Mouse (Mus musculus) skeletal muscle tissue, postnatal 0 days (tissue): ENCODE results near the gene Sec14l4. TPM values are rescaled to one million over a fixed set of nuclear protein-coding genes. Genes with fewer than 3 reads are reported as not detected.

Experiments
- polyA plus RNA-seq: library from polyadenylated mRNA; unstranded; fragments of >200 nt; fragmentation: Nextera tagmentation; extraction: Ambion mirVana; gene quantifications from 2 replicates; pipeline ENCODE4 v1.2.1, GENCODE M21; 2015

Gene Sec14l4
- polyA plus RNA-seq: 0.10 and 0.60 TPM in 2 replicates

GRCm38 (mm10) chr11:4031126-4031941 lies at the start of gene Sec14l4:
Gene Sec14l4 (plus strand): TSS chr11:4031462.

GRCm38 (mm10) chr11:3983291-3983862 lies 47.9 kb upstream of the Sec14l4 start, which contains the start of gene Gal3st1:
Gene Gal3st1 (plus strand): TSS chr11:3983636.

GRCm38 (mm10) chr11:4064627-4065122 lies 33.4 kb downstream of the Sec14l4 start, which contains the start of gene Sec14l3:
Gene Sec14l3 (plus strand): TSS chr11:4064841.

GRCm38 (mm10) chr11:4095171-4096053 lies 64.2 kb downstream of the Sec14l4 start, which contains the start of gene Mtfp1:
Gene Mtfp1 (minus strand): TSS chr11:4095445.

Other genes starting within 250 kb of the Sec14l4 start
- 0.37 TPM in 2 replicates for gene Osbp2, start 167.6 kb upstream of the Sec14l4 start, polyA plus RNA-seq
- gene 4921536K21Rik, start 136.4 kb upstream of the Sec14l4 start, polyA plus RNA-seq: 0.10 and 0.15 TPM in 2 replicates
- gene Dusp18, start 136.2 kb upstream of the Sec14l4 start, polyA plus RNA-seq: 4.0 and 4.6 TPM in 2 replicates
- gene Slc35e4, start 116.8 kb upstream of the Sec14l4 start, polyA plus RNA-seq: 11.4 and 11.6 TPM in 2 replicates
- gene Tcn2, start 99.3 kb upstream of the Sec14l4 start, polyA plus RNA-seq: 40.2 and 56.6 TPM in 2 replicates
- gene Pes1, start 67.5 kb upstream of the Sec14l4 start, polyA plus RNA-seq: 35.7 and 36.6 TPM in 2 replicates
- not detected in 2 replicates for gene 4930556J24Rik, start 54.7 kb upstream of the Sec14l4 start, polyA plus RNA-seq
- 4.0 and 4.8 TPM in 2 replicates for gene Gal3st1, start 47.8 kb upstream of the Sec14l4 start, polyA plus RNA-seq
- not detected in 2 replicates for gene Sec14l3, start 33.4 kb downstream of the Sec14l4 start, polyA plus RNA-seq
- gene Mtfp1, start 64.0 kb downstream of the Sec14l4 start, polyA plus RNA-seq: 16.6 and 19.9 TPM in 2 replicates
- gene Sec14l2, start 92.0 kb downstream of the Sec14l4 start, polyA plus RNA-seq: 0.85 and 1.1 TPM in 2 replicates
- 13.5 and 15.0 TPM in 2 replicates for gene Rnf215, start 103.7 kb downstream of the Sec14l4 start, polyA plus RNA-seq
- 3.8 and 4.2 TPM in 2 replicates for gene Ccdc157, start 128.8 kb downstream of the Sec14l4 start, polyA plus RNA-seq
- gene Sf3a1, start 128.9 kb downstream of the Sec14l4 start, polyA plus RNA-seq: 16.0 and 18.1 TPM in 2 replicates
- 9.9 and 12.4 TPM in 2 replicates for gene Tbc1d10a, start 155.3 kb downstream of the Sec14l4 start, polyA plus RNA-seq
- 10.0 and 13.3 TPM in 2 replicates for gene Castor1, start 186.8 kb downstream of the Sec14l4 start, polyA plus RNA-seq
- gene Osm, start 205.0 kb downstream of the Sec14l4 start, polyA plus RNA-seq: 0.06 and 0.33 TPM in 2 replicates
- 0.23 and 0.34 TPM in 2 replicates for gene Lif, start 226.1 kb downstream of the Sec14l4 start, polyA plus RNA-seq